Mouse (Mus musculus) gastrocnemius, postnatal 14 days (tissue): ENCODE data around the gene Clcn6. TPM values are rescaled to one million over a fixed set of nuclear protein-coding genes. Genes with fewer than 3 reads are reported as not detected.

ENCODE experiments used
- DNase-seq: peaks from one replicate; pipeline ENCODE4 v3.0.0; 2021; ENCODE audit warnings: mixed read lengths
- intact Hi-C: fragments of 180-260 bp; cut with DNase I; formaldehyde crosslinking; loops from one replicate; pipeline ENCODE4 v1.15.1; 2025; ENCODE audit warnings: low total_unique reads
- total RNA-seq, 2 experiments: library from RNA; stranded (reverse); gene quantifications; 2 replicates each; pipeline ENCODE4 v1.2.3; 2021

Gene Clcn6
- total RNA-seq, 2 experiments from 2014 or later, result 4.7 to 5.4 TPM

DNA sequence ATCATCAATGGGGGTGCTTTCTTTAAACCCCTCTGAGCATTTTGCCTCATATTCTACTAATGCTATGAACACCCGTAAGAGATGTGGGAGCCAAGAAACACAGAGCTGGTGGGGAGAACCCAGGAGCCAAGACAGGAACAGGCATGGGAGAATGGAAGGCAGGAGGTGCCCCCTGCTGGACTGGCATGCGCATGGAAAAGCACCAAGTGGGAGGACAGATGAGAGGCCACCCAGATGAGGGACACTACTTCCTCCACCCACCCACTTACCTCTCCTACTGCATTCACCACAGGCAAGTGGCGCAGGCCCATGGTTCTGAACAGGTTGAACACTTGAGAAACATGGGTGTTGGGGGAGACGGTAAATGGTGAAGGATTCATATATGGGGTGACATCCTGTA lies 30.2 kb downstream of the Clcn6 start:
- DNase-seq, result peak; percentile 32
- intact Hi-C loops, result loop anchor here (5.0 kb wide), 1 partner anchor 46 kb away; no protein-coding TSS in a partner anchor

DNA sequence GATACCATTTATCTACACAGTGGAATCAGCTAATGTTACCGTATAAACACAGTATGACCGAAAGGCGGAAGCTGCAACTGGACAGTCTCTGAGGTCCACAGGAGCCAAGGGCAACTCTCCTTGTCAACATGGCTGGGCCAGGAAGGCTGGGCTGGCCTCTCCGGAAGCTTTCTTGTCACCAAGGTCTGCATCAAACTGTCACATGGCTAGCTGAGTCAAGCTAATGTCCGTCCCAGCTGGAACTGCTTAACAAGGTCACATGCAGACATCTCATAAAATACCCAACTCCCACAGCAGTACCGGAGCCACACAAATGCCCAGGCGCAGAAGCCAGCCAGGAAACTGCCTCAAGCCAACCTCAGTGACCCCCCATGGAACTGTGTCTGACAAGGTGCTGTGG lies 34.3 kb downstream of the Clcn6 start:
- intact Hi-C loops, result no loop called here

DNA sequence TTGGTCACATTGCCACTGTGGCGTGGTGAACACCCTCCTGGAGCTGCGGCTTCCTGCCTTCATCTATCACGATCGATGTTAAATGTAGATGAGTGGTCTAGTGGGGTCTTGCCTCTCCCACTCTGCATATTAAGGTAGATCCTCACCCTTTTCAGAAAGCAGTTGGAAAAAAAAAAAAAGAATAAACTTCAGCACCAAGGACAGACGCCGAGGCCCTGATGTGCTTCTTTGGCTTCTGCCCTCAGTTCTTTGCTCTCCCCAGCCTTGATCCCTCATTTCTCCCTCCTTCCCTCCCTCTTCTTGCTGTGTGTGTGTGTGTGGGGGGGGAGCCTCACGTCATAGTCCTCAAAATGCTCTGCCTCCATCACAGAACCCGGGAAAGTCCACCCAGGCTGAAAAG lies 36.8 kb downstream of the Clcn6 start:
- intact Hi-C loops, result no loop called here
- no peak for DNase-seq

More for the DNA sequence above, 34.3 kb downstream of the Clcn6 start:
- no peak for DNase-seq

DNA sequence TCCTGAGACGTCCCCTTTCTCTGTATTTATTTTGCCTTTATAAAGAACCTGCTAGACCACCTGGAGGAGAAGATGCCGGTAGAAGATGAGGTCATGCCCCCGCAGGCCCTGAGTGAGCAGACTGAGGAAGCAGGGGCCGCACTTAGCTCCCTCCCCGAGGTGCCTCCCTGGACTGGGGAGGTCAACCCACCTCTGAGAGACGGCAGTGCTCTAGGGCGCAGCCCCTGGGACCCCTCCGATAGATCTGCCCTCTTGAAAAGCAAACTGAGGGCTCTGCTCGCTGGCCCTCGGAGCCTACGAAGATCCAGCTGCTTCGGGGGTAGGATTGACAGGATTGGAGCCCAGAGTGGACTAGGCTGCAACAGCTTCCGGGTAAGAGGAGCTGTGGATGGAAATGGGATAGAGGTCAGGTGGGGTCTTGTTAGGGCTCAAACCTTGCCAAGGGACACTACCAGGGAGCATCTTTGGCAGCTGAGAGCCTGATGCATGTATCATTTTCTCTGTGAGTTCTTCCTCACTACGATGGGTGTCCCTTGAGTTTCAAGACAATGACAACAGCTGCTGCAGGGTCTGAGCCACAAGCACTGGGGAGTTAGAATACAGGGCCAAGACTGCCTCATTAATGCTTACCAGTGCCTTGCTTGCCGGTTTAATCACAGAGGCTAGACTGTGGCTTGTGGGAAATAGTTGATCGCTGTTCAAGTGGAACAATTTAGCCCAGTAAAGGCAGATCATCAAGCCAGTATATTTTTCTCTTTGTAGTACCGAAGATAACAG lies 37.4 kb downstream of the Clcn6 start:
- intact Hi-C loops, result no loop called here
- DNase-seq, result no peak

DNA sequence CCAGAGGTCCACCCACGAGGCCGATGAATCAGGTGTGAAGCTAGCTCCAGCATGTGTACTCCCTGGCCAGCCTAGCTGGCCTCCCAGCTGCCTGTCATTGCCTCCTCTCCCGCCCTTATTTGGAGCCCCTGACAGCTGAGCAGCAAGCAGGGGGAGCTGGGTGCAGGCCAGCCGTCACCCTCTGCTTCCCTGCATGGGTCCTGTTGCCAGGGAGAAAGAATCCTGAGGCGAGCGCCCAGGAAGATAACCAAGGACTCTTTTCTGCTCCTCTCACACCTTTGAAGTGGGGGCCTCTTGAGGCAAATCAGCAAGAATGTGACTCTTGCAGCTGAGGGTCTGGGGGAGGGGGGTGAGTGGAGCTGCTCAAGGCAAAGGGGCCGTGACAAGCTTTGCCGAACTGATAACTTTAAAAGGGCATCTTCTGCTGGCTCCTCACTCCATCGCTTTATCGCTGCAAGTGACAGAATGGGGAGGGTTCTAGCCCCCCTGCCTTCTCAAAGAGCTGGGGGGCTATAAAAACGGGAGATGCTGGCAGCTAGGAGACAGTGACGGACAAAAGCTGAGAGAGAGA lies 38.3 kb downstream of the Clcn6 start, which contains the start of gene Nppa:
Gene Nppa, plus strand, starts transcription at position 521 of the 571 bp plus-strand sequence.
- no peak for DNase-seq
- intact Hi-C loops, result no loop called here

GRCm38 (mm10) chr4:147995311-147995710 lies 43.3 kb downstream of the Clcn6 start:
- intact Hi-C loops, result no loop called here
- DNase-seq, result no peak

GRCm38 (mm10) chr4:147993571-147994095 lies 45.0 kb downstream of the Clcn6 start:
- DNase-seq, result no peak
- intact Hi-C loops, result no loop called here

- intact Hi-C loops, result no loop called here
Observed at GRCm38 (mm10) chr4:147985205-147986132, 53.2 kb downstream of the Clcn6 start, which contains the start of gene Nppb. Gene Nppb (plus strand): TSS chr4:147985788.

DNA sequence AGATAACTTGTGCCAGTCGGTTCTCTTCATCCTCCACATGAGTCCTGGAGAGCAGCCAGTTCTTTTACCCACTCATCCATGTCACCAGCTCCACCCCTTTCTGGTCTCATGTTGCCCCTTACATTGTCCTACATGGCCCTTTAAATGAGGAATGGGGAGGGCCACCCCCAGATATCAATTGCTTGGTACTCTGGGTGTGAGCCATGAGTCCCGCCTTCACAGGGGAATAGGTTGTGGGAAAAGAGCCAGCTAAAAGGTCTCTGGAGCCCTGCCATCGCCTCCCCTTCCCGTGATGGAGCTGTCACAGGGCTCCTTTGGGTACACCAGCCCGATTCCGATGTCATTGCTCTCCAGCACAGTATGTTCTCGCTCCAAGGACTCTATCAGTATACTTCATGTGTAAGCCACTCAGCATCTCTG lies 59.2 kb downstream of the Clcn6 start:
- DNase-seq, result no peak
- intact Hi-C loops, result no loop called here

More at GRCm38 (mm10) chr4:147985205-147986132, 53.2 kb downstream of the Clcn6 start, which contains the start of gene Nppb:
- peak; percentile 21 for DNase-seq

DNA sequence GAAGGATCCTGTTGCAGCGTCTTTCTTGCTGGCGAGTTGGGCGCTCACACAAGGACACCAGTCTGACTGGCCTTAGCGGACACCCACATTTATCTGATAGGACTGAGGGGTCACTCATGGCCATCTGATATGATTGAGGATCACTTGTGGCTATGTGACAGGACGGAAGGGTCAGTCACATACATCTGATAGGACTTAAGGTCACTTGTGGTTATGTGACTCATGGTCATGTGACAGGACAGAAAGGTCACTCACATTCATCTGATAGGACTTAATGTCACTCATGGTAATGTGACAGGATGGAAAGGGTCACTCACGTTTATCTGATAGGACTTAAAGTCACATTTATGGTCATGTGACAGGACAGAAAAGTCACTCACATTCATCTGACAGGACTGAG lies 60.2 kb downstream of the Clcn6 start:
- intact Hi-C loops, result no loop called here

GRCm38 (mm10) chr4:147977726-147978125 lies 60.9 kb downstream of the Clcn6 start:
- intact Hi-C loops, result no loop called here
- DNase-seq, result no peak

More for the DNA sequence above, 60.2 kb downstream of the Clcn6 start:
- DNase-seq, result no peak

DNA sequence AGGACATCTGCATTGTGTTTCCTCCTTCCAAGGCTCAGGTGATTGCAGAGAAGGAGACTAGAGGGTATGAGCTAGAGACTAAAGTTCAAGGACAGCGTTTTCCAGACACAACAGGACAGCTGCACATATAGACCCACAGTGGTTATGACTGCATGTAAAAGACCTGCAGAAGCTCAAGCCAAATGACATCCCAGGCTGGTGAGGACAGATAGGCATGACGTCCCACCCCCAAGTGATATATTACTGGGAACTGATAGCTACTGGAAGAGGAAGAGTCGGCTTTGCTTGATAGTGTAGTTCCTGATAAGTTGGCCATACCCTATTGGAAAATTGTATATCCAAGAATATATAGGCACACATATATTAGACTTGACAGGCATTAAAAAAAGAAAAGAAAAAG lies 62.4 kb downstream of the Clcn6 start:
- intact Hi-C loops, result no loop called here
- DNase-seq, result no peak

DNA sequence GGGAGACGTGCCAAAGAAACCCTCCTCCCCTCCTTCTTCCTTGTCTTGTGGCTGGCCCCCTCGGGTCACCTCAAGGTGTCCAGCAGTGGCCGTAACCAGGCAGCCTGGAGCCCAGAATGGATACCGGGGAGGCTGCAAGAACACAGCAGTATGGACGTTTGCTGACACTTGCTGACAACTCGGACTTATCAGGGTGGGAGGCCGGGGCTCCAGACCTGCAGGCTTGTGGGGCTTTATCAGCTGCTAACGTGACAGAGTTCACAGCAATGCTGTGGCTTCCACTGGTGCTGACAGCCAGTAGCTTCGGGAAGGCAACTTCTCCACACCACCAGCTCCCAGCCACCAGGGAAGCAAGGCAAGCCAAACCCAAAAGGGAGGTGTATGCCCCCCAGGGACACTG lies 69.3 kb downstream of the Clcn6 start:
- no peak for DNase-seq
- intact Hi-C loops, result no loop called here

GRCm38 (mm10) chr4:147968816-147969215 lies 69.8 kb downstream of the Clcn6 start:
- DNase-seq, result no peak

DNA sequence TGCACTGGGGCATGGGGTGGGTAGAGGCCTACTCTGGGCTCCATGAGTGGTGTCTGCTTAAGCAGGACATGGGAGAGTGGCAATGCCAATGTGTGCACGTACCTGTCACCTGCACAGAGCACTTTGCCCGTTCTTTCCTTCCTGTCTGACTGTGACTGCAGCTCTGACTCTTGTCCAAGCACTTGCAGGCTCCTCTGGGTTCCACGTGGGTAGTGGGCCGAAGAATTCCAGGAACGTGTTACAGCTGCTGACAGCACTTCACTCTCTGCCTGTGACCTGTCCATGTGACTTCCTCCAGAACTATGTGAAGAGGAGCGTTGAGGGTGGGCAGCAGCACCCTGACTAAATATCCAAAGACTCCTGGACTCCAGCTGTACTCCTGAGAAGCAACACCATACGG lies 72.9 kb downstream of the Clcn6 start:
- no peak for DNase-seq
- intact Hi-C loops, result no loop called here

More at GRCm38 (mm10) chr4:147968816-147969215, 69.8 kb downstream of the Clcn6 start:
- intact Hi-C loops, result no loop called here

DNA sequence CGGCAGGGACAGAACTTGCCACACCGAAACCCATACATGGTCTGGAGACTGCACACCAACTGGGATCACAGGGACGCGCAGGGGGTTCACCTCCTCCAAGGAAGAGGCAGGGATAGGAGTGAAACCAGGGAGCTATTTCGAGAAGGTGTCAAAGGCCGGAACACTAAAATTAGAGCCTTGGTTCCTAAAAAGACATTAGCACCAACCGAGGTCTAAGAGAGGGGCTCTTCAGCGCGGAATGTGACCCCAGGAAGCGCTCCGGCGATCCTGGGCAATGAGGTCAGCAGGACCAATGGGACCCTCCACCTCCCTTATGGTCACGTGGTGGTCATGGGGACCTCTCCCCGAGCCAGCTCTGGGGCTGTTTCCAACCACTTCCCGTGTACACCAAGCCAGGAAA lies 75.0 kb downstream of the Clcn6 start:
- intact Hi-C loops, result loop anchor here (5.0 kb wide), 1 partner anchor 44 kb away; no protein-coding TSS in a partner anchor
- DNase-seq, result no peak

DNA sequence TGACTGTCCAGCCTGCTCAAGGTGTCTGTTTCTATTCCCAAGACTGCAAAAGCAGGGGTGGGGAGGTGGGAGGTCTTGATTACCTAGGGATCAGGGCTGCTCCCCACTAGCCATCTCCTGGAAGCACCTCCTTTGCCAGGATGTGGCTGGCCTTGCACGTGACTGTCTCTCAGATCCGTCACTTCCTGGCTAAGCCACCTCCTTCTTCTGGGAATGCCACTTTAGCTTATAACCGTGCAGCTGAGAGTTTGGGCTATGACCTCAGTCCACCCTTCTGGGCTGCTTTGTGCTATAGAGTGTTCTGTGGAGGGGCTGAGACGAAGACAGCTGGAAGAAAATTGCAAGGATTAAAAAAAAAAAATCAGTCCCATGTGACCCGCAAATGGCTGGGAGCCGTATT lies 75.8 kb downstream of the Clcn6 start:
- intact Hi-C loops, result loop anchor here (5.0 kb wide), 1 partner anchor 45 kb away; no protein-coding TSS in a partner anchor

DNA sequence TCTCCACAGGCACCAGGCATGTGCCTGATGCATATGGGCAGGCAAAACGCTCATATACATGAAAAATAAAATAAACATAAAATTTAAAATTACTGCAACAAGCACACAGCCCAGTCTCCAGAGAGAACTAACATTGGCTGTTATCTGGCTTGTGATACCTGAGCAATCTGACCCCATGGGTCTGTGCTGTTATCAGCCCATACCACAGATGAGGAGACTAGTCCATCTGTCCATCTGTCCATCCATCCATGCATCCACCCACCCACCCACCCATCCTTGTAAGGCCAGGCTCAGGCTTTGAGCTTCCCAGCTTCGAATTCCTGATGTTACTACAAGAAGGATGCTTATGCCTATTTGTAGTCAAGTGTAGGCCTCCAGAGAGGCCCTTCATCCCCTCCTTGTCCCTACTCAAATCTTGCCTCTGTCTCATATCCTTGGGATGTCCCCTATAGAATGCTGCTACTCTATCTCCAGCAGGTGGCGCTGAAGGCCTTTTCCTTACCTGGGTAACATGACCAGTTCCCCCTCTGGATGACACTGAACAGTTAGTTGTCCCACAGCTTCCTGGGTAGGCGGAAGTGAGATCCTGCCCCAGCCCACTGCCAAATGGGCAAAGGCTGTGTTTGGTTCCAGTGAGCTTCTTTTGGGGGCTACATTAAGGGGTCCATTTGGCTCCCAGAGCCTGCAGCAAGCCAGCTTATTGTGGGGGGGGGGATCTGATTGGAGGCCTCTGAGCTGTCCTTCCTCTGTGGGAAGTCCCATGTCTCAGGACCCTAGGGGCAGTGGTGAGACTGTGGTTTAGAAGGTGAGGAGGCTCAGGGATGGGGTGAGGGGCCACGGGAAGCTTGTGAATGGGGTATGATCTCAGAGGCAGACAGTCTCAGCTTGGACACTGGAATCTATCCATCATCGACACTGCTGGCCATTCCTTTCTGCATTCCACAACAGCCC lies 78.5 kb downstream of the Clcn6 start:
- DNase-seq, result peak; percentile 62
- intact Hi-C loops, result loop anchor here (5.0 to 10.0 kb wide), 2 partner anchors 47 to 105 kb away; no protein-coding TSS in a partner anchor

More for the DNA sequence above, 75.8 kb downstream of the Clcn6 start:
- no peak for DNase-seq
